Mouse (Mus musculus): ENCODE results near the gene Tiam2. TPM values are rescaled to one million over a fixed set of nuclear protein-coding genes. Genes with fewer than 3 reads are reported as not detected.

Tiam2 gene
- polyA plus RNA-seq, 1 experiment from 2014 or later = 29.3 TPM

GRCm38 (mm10) chr17:3457914-3458681, 131.7 kb downstream of the Tiam2 start:
- no peaks in the 10 kb centered on the region for H3K27me3 ChIP-seq
- 37% methylated on average over 2 of the region's 2 CpGs for WGBS
- H3K27ac ChIP-seq = peak overlapping the region; percentile 70
- no peak overlapping the region for H3K9ac ChIP-seq
- H3K36me3 ChIP-seq = peaks cover 53% of the 10 kb centered on the region
- no peaks in the 10 kb centered on the region for H3K9me3 ChIP-seq
- peaks cover 7% of the 10 kb centered on the region for H3K4me1 ChIP-seq
- no peak overlapping the region for H3K4me2 ChIP-seq (replicated peaks)
- H3K4me3 ChIP-seq = no peak overlapping the region
- peak; percentile 66 for ATAC-seq (ENCODE audit: low FRiP score, low read depth)

- WGBS = 31% methylated on average over 4 of the region's 4 CpGs
- no peaks in the 10 kb centered on the region for H3K9me3 ChIP-seq
- 0 out of 2 replicates have a peak, but pooled peaks have one; percentile 40 for ATAC-seq (ENCODE audit: low FRiP score, low read depth)
Measured at GRCm38 (mm10) chr17:3465861-3466260, 139.5 kb downstream of the Tiam2 start.

GRCm38 (mm10) chr17:3466681-3467080, 140.3 kb downstream of the Tiam2 start:
- no peaks in the 10 kb centered on the region for H3K27me3 ChIP-seq
- no peak overlapping the region for H3K4me3 ChIP-seq
- H3K36me3 ChIP-seq = peaks cover 31% of the 10 kb centered on the region
- 93% methylated on average over 3 of the region's 3 CpGs for WGBS
- no peak for ATAC-seq (ENCODE audit: low FRiP score, low read depth)
- no peak overlapping the region for H3K9ac ChIP-seq
- H3K4me2 ChIP-seq (replicated peaks) = no peak overlapping the region
- no peak overlapping the region for H3K27ac ChIP-seq
- no peaks in the 10 kb centered on the region for H3K9me3 ChIP-seq
- H3K4me1 ChIP-seq = peaks cover 18% of the 10 kb centered on the region

More at GRCm38 (mm10) chr17:3465861-3466260, 139.5 kb downstream of the Tiam2 start:
- peaks cover 18% of the 10 kb centered on the region for H3K4me1 ChIP-seq
- no peak overlapping the region for H3K4me2 ChIP-seq (replicated peaks)
- no peaks in the 10 kb centered on the region for H3K27me3 ChIP-seq
- no peak overlapping the region for H3K4me3 ChIP-seq
- H3K9ac ChIP-seq = no peak overlapping the region
- 0 out of 2 replicates have a peak overlapping the region, but pooled peaks have one; percentile 1 for H3K27ac ChIP-seq
- peaks cover 31% of the 10 kb centered on the region for H3K36me3 ChIP-seq

GRCm38 (mm10) chr17:3467636-3468324, 141.4 kb downstream of the Tiam2 start:
- H3K27me3 ChIP-seq = no peaks in the 10 kb centered on the region
- H3K4me2 ChIP-seq (replicated peaks) = no peak overlapping the region
- H3K4me1 ChIP-seq = peaks cover 18% of the 10 kb centered on the region
- H3K9me3 ChIP-seq = no peaks in the 10 kb centered on the region
- peaks cover 34% of the 10 kb centered on the region for H3K36me3 ChIP-seq
- ATAC-seq (ENCODE audit: low FRiP score, low read depth) = no peak
- H3K27ac ChIP-seq = no peak overlapping the region; the same call in 1 of the 2 replicates
- 80% methylated on average over 8 of the region's 8 CpGs for WGBS
- no peak overlapping the region for H3K4me3 ChIP-seq
- no peak overlapping the region for H3K9ac ChIP-seq

- no peak overlapping the region for H3K27ac ChIP-seq
- 88% methylated on average over 6 of the region's 6 CpGs for WGBS
- no peak for ATAC-seq (ENCODE audit: low FRiP score, low read depth)
Measured at GRCm38 (mm10) chr17:3472018-3472417, 145.6 kb downstream of the Tiam2 start.

GRCm38 (mm10) chr17:3476546-3476945, 150.2 kb downstream of the Tiam2 start:
- Histone ChIP-seq H3K4me1 (no peaks in the 10 kb centered on the region), H3K27ac (no peak overlapping the region), H3K36me3 (peaks cover 59% of the 10 kb centered on the region), H3K9me3 (no peaks in the 10 kb centered on the region; the same call in 1 of the 2 replicates), H3K9ac (no peak overlapping the region), H3K27me3 (no peaks in the 10 kb centered on the region), H3K4me3 (no peak overlapping the region), H3K4me2 (replicated peaks) (no peak overlapping the region)
- WGBS = 72% methylated on average over 2 of the region's 2 CpGs
- ATAC-seq (ENCODE audit: low FRiP score, low read depth) = no peak

More at GRCm38 (mm10) chr17:3472018-3472417, 145.6 kb downstream of the Tiam2 start:
- H3K4me1 ChIP-seq = no peaks in the 10 kb centered on the region
- H3K4me2 ChIP-seq (replicated peaks) = no peak overlapping the region
- no peaks in the 10 kb centered on the region for H3K9me3 ChIP-seq
- H3K4me3 ChIP-seq = no peak overlapping the region
- H3K27me3 ChIP-seq = no peaks in the 10 kb centered on the region
- H3K36me3 ChIP-seq = peaks cover 42% of the 10 kb centered on the region
- H3K9ac ChIP-seq = no peak overlapping the region

GRCm38 (mm10) chr17:3481576-3482575, 155.5 kb downstream of the Tiam2 start:
- Histone ChIP-seq H3K27ac (no peak overlapping the region), H3K36me3 (peaks cover 72% of the 10 kb centered on the region)
- WGBS = 61% methylated on average over 7 of the region's 7 CpGs

GRCm38 (mm10) chr17:3483091-3483490, 156.7 kb downstream of the Tiam2 start:
- H3K36me3 ChIP-seq = peaks cover 66% of the 10 kb centered on the region
- H3K27ac ChIP-seq = no peak overlapping the region
- no peak for ATAC-seq (ENCODE audit: low FRiP score, low read depth)
- no peak overlapping the region for H3K9ac ChIP-seq
- WGBS = 84% methylated on average over 8 of the region's 8 CpGs
- no peaks in the 10 kb centered on the region for H3K4me1 ChIP-seq
- no peaks in the 10 kb centered on the region for H3K27me3 ChIP-seq
- H3K4me3 ChIP-seq = no peak overlapping the region
- H3K4me2 ChIP-seq (replicated peaks) = no peak overlapping the region
- H3K9me3 ChIP-seq = no peaks in the 10 kb centered on the region; the same call in 1 of the 2 replicates

More at GRCm38 (mm10) chr17:3481576-3482575, 155.5 kb downstream of the Tiam2 start:
- H3K4me2 ChIP-seq (replicated peaks) = no peak overlapping the region
- H3K9ac ChIP-seq = no peak overlapping the region
- no peak for ATAC-seq (ENCODE audit: low FRiP score, low read depth)
- no peaks in the 10 kb centered on the region for H3K4me1 ChIP-seq
- no peaks in the 10 kb centered on the region for H3K27me3 ChIP-seq
- H3K4me3 ChIP-seq = no peak overlapping the region
- no peaks in the 10 kb centered on the region; the same call in 1 of the 2 replicates for H3K9me3 ChIP-seq

- Histone ChIP-seq H3K9me3 (no peaks in the 10 kb centered on the region), H3K4me3 (no peak overlapping the region), H3K4me1 (no peaks in the 10 kb centered on the region), H3K9ac (no peak overlapping the region), H3K4me2 (replicated peaks) (no peak overlapping the region), H3K27ac (no peak overlapping the region), H3K27me3 (no peaks in the 10 kb centered on the region), H3K36me3 (peaks cover 57% of the 10 kb centered on the region)
- ATAC-seq (ENCODE audit: low FRiP score, low read depth) = no peak
- WGBS = 73% methylated on average over 7 of the region's 7 CpGs
Measured at GRCm38 (mm10) chr17:3485851-3486250, 159.5 kb downstream of the Tiam2 start.

- Histone ChIP-seq H3K27me3 (no peaks in the 10 kb centered on the region), H3K4me3 (no peak overlapping the region), H3K4me2 (replicated peaks) (no peak overlapping the region), H3K4me1 (no peaks in the 10 kb centered on the region), H3K9ac (no peak overlapping the region), H3K27ac (no peak overlapping the region), H3K9me3 (no peaks in the 10 kb centered on the region), H3K36me3 (peaks cover 46% of the 10 kb centered on the region)
- WGBS = 90% methylated on average over 4 of the region's 4 CpGs
- no peak for ATAC-seq (ENCODE audit: low FRiP score, low read depth)
Measured at GRCm38 (mm10) chr17:3487211-3487610, 160.8 kb downstream of the Tiam2 start.

GRCm38 (mm10) chr17:3487721-3488601, 161.6 kb downstream of the Tiam2 start:
- H3K27me3 ChIP-seq = no peaks in the 10 kb centered on the region
- H3K4me3 ChIP-seq = no peak overlapping the region
- no peak overlapping the region for H3K9ac ChIP-seq
- no peak overlapping the region for H3K27ac ChIP-seq
- no peaks in the 10 kb centered on the region for H3K4me1 ChIP-seq
- H3K36me3 ChIP-seq = peaks cover 43% of the 10 kb centered on the region
- WGBS = 77% methylated on average over 12 of the region's 12 CpGs
- no peaks in the 10 kb centered on the region for H3K9me3 ChIP-seq
- H3K4me2 ChIP-seq (replicated peaks) = no peak overlapping the region
- no peak for ATAC-seq (ENCODE audit: low FRiP score, low read depth)
